In the genomic region with DNA sequence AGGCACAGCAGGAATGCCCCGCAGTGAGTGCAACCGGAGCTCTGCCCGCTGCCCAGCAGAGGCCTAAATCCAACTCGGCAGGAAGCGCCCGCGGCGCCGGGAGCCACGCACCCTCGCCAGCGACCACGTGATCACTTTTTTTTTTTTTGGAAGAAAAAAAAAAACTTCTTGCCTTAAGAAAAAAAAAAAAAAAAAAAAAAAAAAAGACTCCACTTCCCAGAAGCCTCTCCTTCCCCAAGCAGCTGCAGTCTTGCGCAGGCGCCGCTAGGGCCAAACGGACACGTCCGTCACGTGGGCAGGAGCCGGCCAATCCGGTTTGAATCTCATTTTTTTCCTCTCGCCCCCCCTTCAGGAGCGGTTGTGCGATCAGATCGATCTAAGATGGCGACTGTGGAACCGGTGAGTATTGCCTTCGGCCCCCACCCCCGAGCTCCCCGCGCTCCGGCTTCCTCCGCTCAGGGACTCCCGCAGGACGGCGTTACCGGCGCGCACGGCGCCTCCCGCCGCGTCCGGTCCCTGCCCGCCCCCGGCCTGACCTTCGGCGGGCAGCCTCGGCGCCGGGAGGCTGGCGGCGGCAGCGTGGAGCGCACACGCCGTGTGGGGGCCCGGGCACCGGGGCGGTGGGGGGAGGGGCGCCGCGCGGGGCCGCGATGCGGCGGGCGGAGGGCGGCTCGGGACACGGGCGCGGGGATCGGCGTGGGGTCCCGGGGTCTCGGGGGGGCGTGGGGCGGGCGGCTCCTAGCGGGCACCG, we compare ENCODE assay signal across 8 mouse cellular contexts. TPM values are rescaled to one million over a fixed set of nuclear protein-coding genes. Genes with fewer than 3 reads are reported as not detected.
DNase-seq lines count a peak whose midpoint lies in the region; ATAC-seq lines count a peak whose summit lies in the region.

No protein-coding gene starts in this region.

- peak overlapping the region; percentile 83 for H3K4me2 ChIP-seq in hindbrain, embryonic 15.5 days

- peak overlapping the region; percentile 95 for H3K4me3 ChIP-seq in hindbrain, embryonic 15.5 days

- no peaks in the 10 kb centered on the region for H3K9me3 ChIP-seq in hindbrain, embryonic 15.5 days

- under 1% methylated on average over 59 of the region's 85 CpGs for WGBS in hindbrain, embryonic 15.5 days

- H3K4me1 ChIP-seq in hindbrain, embryonic 15.5 days (replicated peaks) = peaks cover 28% of the 10 kb centered on the region

- peak; percentile 99 for DNase-seq in T-cell, adult 2 months (ENCODE audit: low spot score)
- DNase-seq in cerebellum, postnatal 36 days = peak; percentile 96
- peak; percentile 96 to 98 for DNase-seq in frontal cortex, postnatal 36 days (ENCODE audit: low spot score in 2 of 2)
- peak; percentile 97 for DNase-seq in left cerebral cortex, adult 11 months (ENCODE audit: low spot score)
- peak; percentile 98 to 99 for DNase-seq in lung, postnatal 4 days
- DNase-seq in retina, postnatal 7 days (ENCODE audit: low read depth, low spot score) = peak; percentile 96
- peak; percentile 91 for DNase-seq in urinary bladder, adult 2 months (ENCODE audit: low spot score)

- H3K9ac ChIP-seq in hindbrain, embryonic 15.5 days = peak overlapping the region; percentile 89

- H3K36me3 ChIP-seq in hindbrain, embryonic 15.5 days = no peaks in the 10 kb centered on the region

- ATAC-seq in hindbrain, embryonic 15.5 days (ENCODE audit: low FRiP score, low read depth) = peak; percentile 94

- peak overlapping the region; percentile 98 for H3K27ac ChIP-seq in hindbrain, embryonic 15.5 days (replicated peaks)

- no peaks in the 10 kb centered on the region for H3K27me3 ChIP-seq in hindbrain, embryonic 15.5 days

RNA-seq across cellular contexts. Expression of a gene that starts 1.1 kb away (rescaled TPM):
- 351 and 363 TPM in 2 replicates for polyA plus RNA-seq in hindbrain, embryonic 15.5 days (2015; fragmentation: Nextera tagmentation; extraction: Ambion mirVana)
- polyA plus RNA-seq in urinary bladder, adult 2 months (2012; rRNA removed) = 86.6 and 98.2 TPM in 2 replicates

RNA-seq across cellular contexts. Expression of a gene that starts 37.8 kb away (rescaled TPM):
- polyA plus RNA-seq in hindbrain, embryonic 15.5 days (2015; fragmentation: Nextera tagmentation; extraction: Ambion mirVana) = 44.8 and 46.2 TPM in 2 replicates
- polyA plus RNA-seq in urinary bladder, adult 2 months (2012; rRNA removed) = 43.1 and 46.9 TPM in 2 replicates

Comparison
In these comparisons a context has a peak if more than half of its experiments do, and no peak if none do; other contexts are left out.
1. Peak in every context shown above with its lines: DNase-seq, ATAC-seq, H3K4me3 ChIP-seq and H3K27ac ChIP-seq.